Mouse (Mus musculus) c-Kit-positive CD71-positive TER-119-positive erythroid progenitor cells, embryonic 14.5 days (primary cell): Measurements from ENCODE around the gene Hipk2.
"Not testable (repeated sequence)": the region's sequence is repeated elsewhere in the genome, so short reads cannot be mapped to it uniquely, and the experiment has no call there.

Experiments
- DNase-seq: peaks from one replicate; pipeline ENCODE4 v3.0.0-alpha.2; 2013; ENCODE audit warnings: low spot score

Gene Hipk2

DNA sequence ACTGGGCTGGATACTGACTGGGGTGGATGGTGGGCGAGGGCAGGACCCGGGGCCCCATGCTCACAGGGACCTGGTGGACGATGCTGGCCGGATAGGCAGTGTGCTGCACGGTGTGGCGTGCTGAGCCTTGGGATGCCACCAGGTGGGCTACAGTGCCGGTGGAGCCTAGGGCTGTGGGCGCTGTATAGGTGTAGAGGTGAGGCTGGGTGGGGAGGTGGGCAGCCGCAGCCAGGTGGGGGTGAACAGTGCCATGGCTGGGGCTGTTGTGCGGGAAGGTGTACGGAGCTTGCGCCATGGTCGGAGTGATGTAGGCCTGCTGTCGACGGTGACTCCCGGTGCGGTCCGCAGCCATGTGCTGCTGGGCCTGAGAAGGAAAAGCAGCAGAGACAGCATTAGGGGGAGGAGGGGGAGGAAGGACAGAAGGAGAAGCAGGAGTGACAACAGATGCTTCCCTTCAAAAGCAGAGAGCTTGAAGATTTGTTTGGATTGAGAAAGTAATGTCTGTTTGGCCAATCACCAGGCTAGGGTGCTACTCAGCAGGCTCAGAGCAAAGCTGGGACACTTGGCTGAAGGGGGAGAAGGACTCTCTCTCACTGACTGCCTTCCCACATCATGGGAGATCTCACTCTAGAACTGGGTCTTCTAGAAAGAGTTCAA is 177.6 kb downstream of the Hipk2 start:
- DNase-seq, result no peak

DNA sequence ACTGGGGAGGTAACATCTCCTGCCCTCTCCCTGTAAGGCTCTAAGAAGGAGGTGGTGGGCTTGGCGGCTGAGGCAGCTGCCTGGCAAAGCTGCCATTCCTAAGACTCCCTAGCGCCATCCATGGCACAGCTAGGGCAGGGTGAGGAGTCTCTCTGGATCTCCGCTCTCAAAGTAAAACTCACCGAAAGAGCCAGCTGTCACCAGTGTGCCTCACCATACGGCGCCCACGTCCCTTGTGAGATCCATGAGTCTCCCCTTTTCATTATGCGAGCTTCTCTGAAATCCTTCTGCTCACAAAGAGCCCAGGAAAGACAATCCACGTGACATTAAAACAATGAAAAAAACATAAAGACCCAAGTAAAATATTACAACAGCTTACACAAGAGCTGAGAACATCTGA is 179.4 kb downstream of the Hipk2 start:
- DNase-seq, result no peak

GRCm38 (mm10) chr6:38695380-38696054 is 180.4 kb downstream of the Hipk2 start:
- peak; percentile 69 for DNase-seq

- DNase-seq, result no peak
Measured at GRCm38 (mm10) chr6:38692556-38692955, 183.4 kb downstream of the Hipk2 start.

- no peak for DNase-seq
Measured at GRCm38 (mm10) chr6:38691052-38691451, 184.9 kb downstream of the Hipk2 start.

- no peak for DNase-seq
Measured at GRCm38 (mm10) chr6:38690615-38691014, 185.3 kb downstream of the Hipk2 start.

DNA sequence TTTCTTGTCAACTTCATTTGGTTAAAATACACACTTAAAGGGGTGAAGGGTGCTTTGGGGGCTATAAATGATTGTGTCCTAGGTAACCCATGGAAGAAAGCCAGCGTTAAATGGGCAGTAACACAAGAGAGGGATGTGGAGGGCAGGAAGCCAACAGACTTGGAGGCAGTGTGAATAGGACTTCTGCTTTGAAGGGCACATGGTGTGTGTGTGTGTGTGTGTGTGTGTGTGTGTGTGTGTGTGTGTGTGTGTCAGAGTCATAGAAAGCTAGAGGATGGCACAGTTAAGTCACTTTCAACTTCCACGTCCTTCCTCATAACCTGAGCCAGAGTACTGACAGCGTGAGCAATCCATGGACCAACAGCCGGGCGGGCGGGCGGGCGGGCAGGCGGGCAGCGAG is 187.1 kb downstream of the Hipk2 start:
- DNase-seq, result no peak

- DNase-seq, result peak; percentile 38
Measured at GRCm38 (mm10) chr6:38687216-38687615, 188.7 kb downstream of the Hipk2 start.

DNA sequence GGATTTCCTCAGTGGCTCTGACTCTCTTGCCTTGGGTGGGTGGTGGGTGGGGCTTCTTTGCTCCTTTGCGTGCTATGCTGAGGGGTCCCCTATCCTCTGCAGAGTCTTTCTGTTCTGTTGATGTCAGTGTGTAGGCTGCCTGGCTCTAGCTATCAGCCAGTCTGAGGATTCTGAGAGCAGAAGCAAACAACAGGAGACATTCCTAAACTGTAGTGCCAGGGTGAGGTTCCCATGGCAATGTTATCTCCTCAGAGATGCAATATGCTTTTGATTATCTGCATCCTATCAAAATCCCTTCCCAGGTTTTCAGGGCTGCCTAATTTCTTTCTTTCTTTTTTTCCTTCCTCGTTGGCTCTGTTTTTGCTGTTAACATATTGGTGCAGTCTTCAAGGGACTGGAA is 193.4 kb downstream of the Hipk2 start:
- DNase-seq, result no peak

DNA sequence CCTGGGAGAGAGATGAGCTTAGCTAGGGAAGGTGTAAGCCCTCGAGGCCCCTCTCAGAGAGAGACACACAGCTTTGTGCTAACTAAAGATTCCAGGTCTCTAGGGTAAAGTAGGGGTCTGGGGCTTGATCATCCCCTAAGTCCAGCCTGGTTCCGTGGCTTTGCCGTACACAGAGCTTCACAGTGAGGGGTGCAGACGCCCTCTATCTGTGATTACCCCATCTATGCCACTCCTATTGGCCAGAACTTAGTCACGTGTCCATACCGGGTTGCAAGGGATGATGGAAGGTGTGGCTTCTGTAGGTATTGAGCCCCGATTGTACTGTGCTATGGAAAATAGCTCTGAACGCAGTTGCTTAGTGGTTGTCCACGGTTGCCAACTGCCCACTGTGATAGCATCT is 198.3 kb downstream of the Hipk2 start:
- DNase-seq, result no peak

GRCm38 (mm10) chr6:38676723-38677122 is 199.2 kb downstream of the Hipk2 start:
- DNase-seq, result no peak

DNA sequence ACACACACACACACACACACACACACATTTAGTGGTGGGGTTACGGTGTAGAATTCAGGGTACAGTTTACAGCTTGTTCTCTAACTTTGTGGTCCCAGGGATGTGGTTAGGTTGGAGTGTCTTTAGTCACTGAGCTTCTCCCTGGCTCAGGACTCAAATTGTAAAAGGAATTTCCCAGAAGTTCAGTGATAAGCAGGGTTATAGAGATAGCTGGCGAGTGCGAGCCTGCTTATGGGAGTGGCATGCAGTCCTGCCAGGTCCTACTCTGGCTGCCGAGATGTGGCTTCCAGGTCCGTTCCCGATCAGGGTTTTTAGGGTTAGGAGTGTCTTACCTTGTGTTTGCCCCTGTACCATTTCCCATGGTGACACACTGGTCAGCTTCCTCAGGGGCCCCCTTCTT is 199.7 kb downstream of the Hipk2 start:
- DNase-seq, result peak; percentile 26

DNA sequence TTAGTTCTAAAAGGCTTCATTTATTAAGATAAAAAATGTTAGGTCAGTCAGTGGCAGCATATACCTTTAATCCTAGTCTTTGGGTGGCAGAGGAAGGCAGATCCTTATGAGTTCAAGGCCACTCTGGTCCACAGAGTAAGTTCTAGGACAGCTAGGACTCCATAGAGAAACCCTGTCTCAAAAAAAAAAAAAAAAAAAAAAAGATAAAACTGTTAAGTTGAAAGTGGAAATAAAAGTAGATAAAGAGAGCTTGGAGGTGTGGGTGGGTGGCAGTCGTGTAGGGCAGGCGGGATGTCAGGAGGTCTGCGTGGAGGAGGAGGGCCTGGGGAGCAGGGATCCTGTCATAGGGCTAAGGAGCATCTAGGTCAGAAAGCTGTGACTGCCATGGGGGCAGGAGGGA is 204.0 kb downstream of the Hipk2 start:
- no peak for DNase-seq

DNA sequence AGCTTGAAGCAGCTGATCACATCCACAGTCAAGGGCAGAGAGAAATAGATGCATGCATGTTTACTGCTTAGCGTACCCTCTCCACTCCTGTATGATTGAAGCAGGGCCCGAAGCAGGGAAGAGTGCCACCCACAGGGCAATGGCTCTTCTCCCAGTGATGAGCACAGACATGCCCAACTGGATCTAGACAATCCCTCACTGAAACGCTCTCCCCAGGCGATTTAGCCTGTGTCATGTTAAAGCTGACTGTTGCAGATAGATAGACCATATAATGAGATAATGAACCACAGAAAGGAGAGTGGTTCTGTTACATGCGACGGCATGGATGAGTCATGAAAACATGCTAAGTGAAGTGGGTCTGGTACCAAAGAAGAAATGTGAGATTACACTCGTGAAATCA is 204.7 kb downstream of the Hipk2 start:
- DNase-seq, result peak; percentile 28

DNA sequence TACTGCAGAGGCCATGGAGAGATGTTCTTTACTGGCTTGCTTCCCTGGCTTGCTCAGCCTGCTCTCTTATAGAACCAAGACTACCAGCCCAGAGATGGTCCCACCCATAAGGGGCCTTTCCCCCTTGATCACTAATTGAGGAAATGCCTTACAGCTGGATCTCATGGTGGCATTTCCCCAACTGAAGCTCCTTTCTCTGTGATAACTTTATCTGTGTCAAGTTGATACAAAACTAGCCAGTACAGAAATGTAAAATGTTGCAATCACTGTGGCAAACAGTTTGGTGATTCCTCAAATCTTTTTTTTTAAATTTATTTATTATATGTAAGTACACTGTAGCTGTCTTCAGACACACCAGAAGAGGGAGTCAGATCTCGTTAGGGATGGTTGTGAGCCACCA is 205.5 kb downstream of the Hipk2 start:
- DNase-seq, result not testable (repeated sequence)

GRCm38 (mm10) chr6:38669580-38669979 is 206.4 kb downstream of the Hipk2 start:
- peak; percentile 25 for DNase-seq

DNA sequence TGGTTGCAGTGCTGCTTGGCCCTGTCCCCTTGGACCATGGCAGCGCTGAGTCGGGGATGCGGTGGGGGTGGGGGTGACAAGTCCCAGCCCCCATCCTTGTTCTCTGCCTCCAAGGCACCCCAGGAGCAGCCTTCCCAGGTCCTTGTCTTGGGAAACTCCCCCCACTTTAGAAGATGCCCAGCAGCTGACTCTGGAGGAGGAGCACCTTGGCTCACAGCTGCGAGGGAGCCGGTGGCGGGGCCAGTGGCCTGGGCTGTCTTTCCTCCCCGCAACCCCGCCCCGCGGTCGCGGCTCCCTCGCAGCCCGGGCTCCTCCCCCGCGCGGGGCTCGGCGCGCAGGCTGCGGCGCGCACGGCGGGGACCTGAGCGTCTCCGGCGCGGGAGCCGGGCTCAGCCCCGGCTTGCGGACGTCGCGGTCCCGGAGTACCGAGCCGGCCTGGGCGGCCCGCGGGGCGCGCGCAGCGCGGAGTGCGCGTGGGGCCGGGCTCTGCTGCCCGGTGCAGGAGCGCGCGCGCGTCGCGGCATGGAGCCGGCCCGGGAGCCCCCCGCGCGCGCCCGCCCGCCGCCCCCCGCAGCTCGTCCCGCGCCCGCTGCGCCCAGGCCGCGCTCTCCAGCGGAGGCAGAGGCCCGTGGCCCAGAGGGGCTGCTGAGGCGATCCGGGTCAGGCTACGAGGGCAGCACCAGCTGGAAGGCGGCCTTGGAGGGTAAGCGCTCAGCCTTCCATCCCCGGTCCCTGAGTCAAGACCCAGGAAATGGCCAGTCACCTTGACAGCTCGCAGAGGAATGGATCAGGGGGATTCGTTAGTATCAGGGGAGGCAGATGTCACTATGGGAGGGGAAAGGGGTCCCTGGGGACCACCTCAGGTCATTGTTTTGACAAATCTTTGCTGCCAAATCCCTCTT is 213.0 kb downstream of the Hipk2 start, which contains the start of gene Clec2l:
TSS of gene Clec2l (plus strand) at position 356 of the 902 bp plus-strand sequence.
- no peak for DNase-seq

- no peak for DNase-seq
Measured at GRCm38 (mm10) chr6:38661626-38662025, 214.3 kb downstream of the Hipk2 start.

DNA sequence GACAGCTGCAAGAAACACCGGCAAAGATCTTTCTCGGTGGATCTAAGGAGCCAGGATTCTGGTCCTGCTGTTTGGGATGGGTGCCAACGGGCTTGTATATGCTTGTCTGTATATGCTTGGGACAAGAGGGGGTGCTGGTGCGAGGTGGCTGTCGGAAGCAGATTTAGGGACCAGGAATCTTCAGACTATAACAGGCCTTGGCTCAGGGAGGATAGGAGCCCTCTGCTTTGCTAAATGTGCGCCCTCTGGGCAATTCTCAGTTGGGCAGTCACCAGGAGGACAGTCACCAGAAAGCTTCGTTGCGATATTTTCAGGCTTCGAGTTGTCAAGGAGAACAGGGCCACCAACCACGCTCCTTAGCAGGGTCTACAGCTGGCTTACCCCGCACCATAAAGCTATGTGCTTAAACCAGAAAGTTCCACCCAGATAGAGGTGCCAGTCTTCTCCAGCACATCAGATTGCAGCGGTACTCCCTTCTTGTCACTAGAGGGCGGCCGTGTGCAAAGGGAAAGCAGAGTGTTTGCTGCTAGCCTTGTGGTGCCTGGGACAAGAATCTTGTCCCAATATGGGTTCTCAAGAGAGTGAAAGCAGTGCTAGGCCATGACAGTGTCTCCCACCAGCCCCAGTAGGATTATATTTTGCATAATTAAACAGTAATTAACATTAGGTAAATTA is 225.6 kb downstream of the Hipk2 start:
- DNase-seq, result peak; percentile 78

DNA sequence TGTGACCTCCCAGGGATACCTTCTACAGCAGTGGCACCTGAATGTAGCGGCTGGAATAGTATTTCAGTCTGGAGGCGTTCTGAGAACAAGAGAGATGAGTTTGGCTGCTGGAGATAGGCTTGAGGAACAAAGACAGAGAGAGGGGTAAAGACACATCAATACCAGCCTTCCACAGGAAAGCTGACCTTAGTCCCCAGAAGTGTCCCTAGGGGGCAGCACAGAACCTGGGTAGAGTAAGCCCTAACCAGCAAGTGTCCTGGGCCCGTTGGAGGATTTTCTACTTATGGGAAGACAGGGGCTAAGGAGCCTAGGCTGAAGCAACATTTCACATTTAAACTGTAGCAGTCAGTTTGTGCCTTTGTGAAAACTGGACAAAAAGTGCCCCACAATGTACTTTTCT is 226.4 kb downstream of the Hipk2 start:
- peak; percentile 42 for DNase-seq
